Mouse (Mus musculus) olfactory bulb, adult 2 months (tissue): ENCODE data around the gene Cry2.

Experiments used
- CTCF ChIP-seq: fragments of 200-500 bp; IDR thresholded peaks from 2 replicates; pipeline ENCODE4 v1.5.1; 2012; ENCODE audit warnings: low read depth, mild to moderate bottlenecking, low read length, moderate library complexity; ENCODE audit not compliant: insufficient read depth
- POLR2A ChIP-seq: fragments of 200-500 bp; IDR thresholded peaks from 2 replicates; pipeline ENCODE4 v1.6.1; 2012; ENCODE audit warnings: mild to moderate bottlenecking, low read depth, low read length, moderate library complexity; ENCODE audit not compliant: insufficient read depth

DNA sequence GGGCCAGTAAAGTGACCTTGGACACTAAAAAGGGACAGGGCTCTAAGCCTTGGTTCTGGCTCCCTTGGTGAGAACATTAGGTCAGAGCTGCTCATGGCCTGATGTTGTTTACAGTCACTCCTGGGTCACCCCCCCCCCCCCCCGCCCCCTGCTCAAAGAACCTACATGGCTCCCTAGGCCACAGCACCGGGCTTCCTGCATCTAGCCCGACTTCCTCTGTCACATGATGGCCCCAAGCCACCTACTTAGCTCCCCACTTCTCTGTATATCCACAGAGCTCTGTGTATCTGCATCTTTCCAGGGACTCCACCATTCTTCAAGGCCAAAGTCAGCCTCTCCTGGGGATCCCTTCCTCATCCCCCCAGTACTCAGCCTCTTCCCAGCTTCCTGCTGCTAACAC is 21.9 kb upstream of the Cry2 start:
- TF ChIP-seq CTCF: no peak
- TF ChIP-seq POLR2A: no peak
